Mouse (Mus musculus) c-Kit-positive CD71-positive TER-119-negative erythroid progenitor cells, embryonic 14.5 days (primary cell): ENCODE measurements at regions not wholly inside any gene's neighbourhood (a gene's known extent, or its start where the extent isn't known, plus 50 kb on each side); places are given as distances from the start of the nearest gene placed in this dataset.
A peak's percentile ranks its signal among the peaks of the same experiment; 100 is the strongest.

ENCODE experiments used
- DNase-seq: peaks from one replicate; pipeline ENCODE4 v3.0.0-alpha.2; 2013; ENCODE audit warnings: low read depth

GRCm38 (mm10) chr7:68579216-68579615, 169.8 kb downstream of the Arrdc4 start:
- no peak for DNase-seq

GRCm38 (mm10) chr7:68571315-68571714, 177.7 kb downstream of the Arrdc4 start:
- no peak for DNase-seq

GRCm38 (mm10) chr7:68568127-68568510, 180.9 kb downstream of the Arrdc4 start:
- DNase-seq: no peak

- no peak for DNase-seq
Observed at GRCm38 (mm10) chr7:68567452-68568126, 181.5 kb downstream of the Arrdc4 start.

GRCm38 (mm10) chr7:68559440-68560343, 189.3 kb downstream of the Arrdc4 start:
- no peak for DNase-seq

GRCm38 (mm10) chr7:68550330-68550729, 198.7 kb downstream of the Arrdc4 start:
- no peak for DNase-seq

GRCm38 (mm10) chr7:68548176-68548575, 200.9 kb downstream of the Arrdc4 start:
- DNase-seq: no peak

- DNase-seq: no peak
Observed at GRCm38 (mm10) chr7:68544136-68544535, 204.9 kb downstream of the Arrdc4 start.

GRCm38 (mm10) chr7:68509096-68509495, 235.5 kb downstream of the Fam169b start:
- DNase-seq: no peak

- DNase-seq: no peak
Observed at GRCm38 (mm10) chr7:68491143-68491810, 217.6 kb downstream of the Fam169b start.

GRCm38 (mm10) chr7:68486676-68487075, 213.0 kb downstream of the Fam169b start:
- DNase-seq: no peak

GRCm38 (mm10) chr7:68482553-68482952, 208.9 kb downstream of the Fam169b start:
- DNase-seq: no peak

GRCm38 (mm10) chr7:68480770-68481169, 207.1 kb downstream of the Fam169b start:
- peak; percentile 4 for DNase-seq

- DNase-seq: no peak
Observed at GRCm38 (mm10) chr7:68480336-68480735, 206.7 kb downstream of the Fam169b start.

GRCm38 (mm10) chr7:68478044-68478443, 204.4 kb downstream of the Fam169b start:
- no peak for DNase-seq

- no peak for DNase-seq
Observed at GRCm38 (mm10) chr7:68472800-68473199, 199.2 kb downstream of the Fam169b start.

- no peak for DNase-seq
Observed at GRCm38 (mm10) chr7:68470983-68471382, 197.3 kb downstream of the Fam169b start.

GRCm38 (mm10) chr7:68468574-68468973, 194.9 kb downstream of the Fam169b start:
- DNase-seq: no peak

- DNase-seq: no peak
Observed at GRCm38 (mm10) chr7:68457842-68458241, 184.2 kb downstream of the Fam169b start.

GRCm38 (mm10) chr7:68455451-68455850, 181.8 kb downstream of the Fam169b start:
- no peak for DNase-seq

- no peak for DNase-seq
Observed at GRCm38 (mm10) chr7:68453028-68453692, 179.5 kb downstream of the Fam169b start.

- no peak for DNase-seq
Observed at GRCm38 (mm10) chr7:68444426-68445095, 170.9 kb downstream of the Fam169b start.
